Mouse (Mus musculus): Measurements from ENCODE around the gene Gm20388.

- TF ChIP-seq POLR2A (IDR thresholded peaks at IDR 0.05; ENCODE audit: insufficient read depth, low read depth, low read length): no peak
- TF ChIP-seq CTCF (IDR thresholded peaks at IDR 0.05; ENCODE audit: insufficient read depth, low read depth, low read length): no peak
Observed at GRCm38 (mm10) chr8:120052318-120052717, 141.7 kb downstream of the Gm20388 start.

All from olfactory bulb, adult 2 months (tissue).